8 mouse cellular contexts compared by ENCODE assay signal in genomic region chr3:36442426-36442825, GRCm38 (mm10). TPM values are rescaled to one million over a fixed set of nuclear protein-coding genes. Genes with fewer than 3 reads are reported as not detected.
A peak's percentile ranks its signal among the peaks of the same experiment; 100 is the strongest.
DNase-seq lines count a peak whose midpoint lies in the region; ATAC-seq lines count a peak whose summit lies in the region.

No protein-coding gene starts in this region.

- peak; percentile 39 for DNase-seq in gastrocnemius, adult 18-20 months (ENCODE audit: low spot score)
- DNase-seq in gastrocnemius, adult 8-10 months (ENCODE audit: low spot score in 2 of 2): no peak
- peak; percentile 29 for DNase-seq in CD4-positive helper T cell, adult 2 months (ENCODE audit: low read depth, low spot score)
- DNase-seq in cerebellum, postnatal 14 days: peak; percentile 78 to 82
- peak; percentile 62 to 77 for DNase-seq in heart, postnatal 10 days
- DNase-seq in kidney, postnatal 4 days: peak; percentile 49 to 66
- DNase-seq in thymus, postnatal 14 days: peak; percentile 49

- intact Hi-C loops in heart, postnatal 10 days (cut with DNase I): loop anchor here (1.0 to 2.0 kb wide), 3 partner anchors 54 to 262 kb away; no protein-coding TSS in a partner anchor

- peak; percentile 55; the same call in 1 of the 2 replicates for ATAC-seq in megakaryocyte-erythroid progenitor cell, adult 5-6 weeks (replicated peaks; ENCODE audit: low FRiP score, low TSS enrichment, poor library complexity, severe bottlenecking)

RNA-seq across cellular contexts. Expression of gene Anxa5, which starts 33.3 kb away (rescaled TPM):
- total RNA-seq in gastrocnemius, adult 18-20 months (2021): 10 to 100 TPM; 35.6 to 47.6 TPM
- 10 to 100 TPM; 14.4 to 39.8 (median 28.6) TPM for total RNA-seq in gastrocnemius, adult 8-10 months (2022)
- 100 to 1,000 TPM; 234 to 248 TPM for total RNA-seq in heart, postnatal 10 days (2021)
- 7.1 and 9.9 TPM in 2 replicates for total RNA-seq in megakaryocyte-erythroid progenitor cell, adult 5-6 weeks (2014; fragmentation: Nextera tagmentation)
- total RNA-seq in megakaryocyte-erythroid progenitor cell, adult 5-6 weeks (2017): 16.3 and 26.3 TPM in 2 replicates

RNA-seq across cellular contexts. Expression of gene 1810062G17Rik, which starts 33.3 kb away (rescaled TPM):
- not detected for total RNA-seq in gastrocnemius, adult 18-20 months (2021)
- not detected for total RNA-seq in gastrocnemius, adult 8-10 months (2022)
- total RNA-seq in heart, postnatal 10 days (2021): under 1 TPM in 1 of 2 experiments, not detected in 1; 0.79 TPM
- total RNA-seq in megakaryocyte-erythroid progenitor cell, adult 5-6 weeks (2014; fragmentation: Nextera tagmentation): 1.1 TPM in 1 of 2 replicates, not detected in the other
- total RNA-seq in megakaryocyte-erythroid progenitor cell, adult 5-6 weeks (2017): 3.0 TPM in 1 of 2 replicates, not detected in the other

Comparison
In these comparisons a context has a peak if more than half of its experiments do, and no peak if none do; other contexts are left out.
1. DNase-seq: peak in gastrocnemius, adult 18-20 months (single experiment), CD4-positive helper T cell, adult 2 months (single experiment), cerebellum, postnatal 14 days (2 of 2), heart, postnatal 10 days (2 of 2), kidney, postnatal 4 days (2 of 2) and thymus, postnatal 14 days (single experiment); none in gastrocnemius, adult 8-10 months (0 of 2).
2. RNA of gene Anxa5, which starts 33.3 kb away (total RNA-seq): 234 to 248 TPM in heart, postnatal 10 days; 35.6 to 47.6 TPM in gastrocnemius, adult 18-20 months, 14.4 to 39.8 TPM in gastrocnemius, adult 8-10 months and 7.1 to 26.3 TPM in megakaryocyte-erythroid progenitor cell, adult 5-6 weeks; every median in the first group is over 4 times any median in the second.